Mouse (Mus musculus) CD4-positive helper T cell, adult 2 months (primary cell): ENCODE measurements around the gene Il2rb.

ENCODE experiments used
- DNase-seq: peaks from one replicate; pipeline ENCODE4 v3.0.0-alpha.2; 2012; ENCODE audit warnings: low read depth, missing footprints, low spot score

Il2rb gene

GRCm38 (mm10) chr15:78494968-78495406 lies at the start of gene Il2rb:
Gene Il2rb (minus strand): TSS chr15:78495271.
- DNase-seq, result peak; percentile 92

- no peak for DNase-seq
Observed at GRCm38 (mm10) chr15:78544561-78545001, 49.5 kb upstream of the Il2rb start, which contains the start of gene Sstr3. Gene Sstr3 (minus strand): TSS chr15:78544685.

- DNase-seq, result no peak
Observed at GRCm38 (mm10) chr15:78544041-78544440, 49.0 kb upstream of the Il2rb start.

- DNase-seq, result no peak
Observed at GRCm38 (mm10) chr15:78542767-78543303, 47.8 kb upstream of the Il2rb start.

GRCm38 (mm10) chr15:78542098-78542766 lies 47.2 kb upstream of the Il2rb start:
- no peak for DNase-seq

GRCm38 (mm10) chr15:78541606-78542005 lies 46.5 kb upstream of the Il2rb start:
- no peak for DNase-seq

- DNase-seq, result no peak
Observed at GRCm38 (mm10) chr15:78541036-78541435, 46.0 kb upstream of the Il2rb start.

- no peak for DNase-seq
Observed at GRCm38 (mm10) chr15:78535723-78536421, 40.8 kb upstream of the Il2rb start.

- DNase-seq, result no peak
Observed at GRCm38 (mm10) chr15:78533346-78533835, 38.3 kb upstream of the Il2rb start.

GRCm38 (mm10) chr15:78532566-78533345 lies 37.7 kb upstream of the Il2rb start:
- no peak for DNase-seq

- DNase-seq, result peak; percentile 96
Observed at GRCm38 (mm10) chr15:78531901-78532469, 36.9 kb upstream of the Il2rb start.

GRCm38 (mm10) chr15:78531451-78531720 lies 36.3 kb upstream of the Il2rb start:
- no peak for DNase-seq

- no peak for DNase-seq
Observed at GRCm38 (mm10) chr15:78530671-78531450, 35.8 kb upstream of the Il2rb start, which contains the start of gene C1qtnf6. Gene C1qtnf6 (minus strand): TSS chr15:78531416.

GRCm38 (mm10) chr15:78530141-78530540 lies 35.1 kb upstream of the Il2rb start:
- no peak for DNase-seq

- DNase-seq, result no peak
Observed at GRCm38 (mm10) chr15:78529428-78529990, 34.4 kb upstream of the Il2rb start.

- peak; percentile 66 for DNase-seq
Observed at GRCm38 (mm10) chr15:78528726-78529411, 33.8 kb upstream of the Il2rb start.

GRCm38 (mm10) chr15:78527973-78528372 lies 32.9 kb upstream of the Il2rb start:
- peak; percentile 82 for DNase-seq

- no peak for DNase-seq
Observed at GRCm38 (mm10) chr15:78524163-78524562, 29.1 kb upstream of the Il2rb start.

GRCm38 (mm10) chr15:78521892-78522291 lies 26.8 kb upstream of the Il2rb start:
- no peak for DNase-seq

GRCm38 (mm10) chr15:78521331-78521730 lies 26.3 kb upstream of the Il2rb start:
- DNase-seq, result no peak
